Mouse (Mus musculus) ES-CJ7 (cell line): ENCODE results near the gene Gm43552.
A peak's percentile ranks its signal among the peaks of the same experiment; 100 is the strongest.
"Not testable (repeated sequence)": the region's sequence is repeated elsewhere in the genome, so short reads cannot be mapped to it uniquely, and the experiment has no call there.

Experiments
- DNase-seq: peaks from one replicate; pipeline ENCODE4 v3.0.0; 2011; ENCODE audit warnings: low read depth, low spot score

The Gm43552 gene

DNA sequence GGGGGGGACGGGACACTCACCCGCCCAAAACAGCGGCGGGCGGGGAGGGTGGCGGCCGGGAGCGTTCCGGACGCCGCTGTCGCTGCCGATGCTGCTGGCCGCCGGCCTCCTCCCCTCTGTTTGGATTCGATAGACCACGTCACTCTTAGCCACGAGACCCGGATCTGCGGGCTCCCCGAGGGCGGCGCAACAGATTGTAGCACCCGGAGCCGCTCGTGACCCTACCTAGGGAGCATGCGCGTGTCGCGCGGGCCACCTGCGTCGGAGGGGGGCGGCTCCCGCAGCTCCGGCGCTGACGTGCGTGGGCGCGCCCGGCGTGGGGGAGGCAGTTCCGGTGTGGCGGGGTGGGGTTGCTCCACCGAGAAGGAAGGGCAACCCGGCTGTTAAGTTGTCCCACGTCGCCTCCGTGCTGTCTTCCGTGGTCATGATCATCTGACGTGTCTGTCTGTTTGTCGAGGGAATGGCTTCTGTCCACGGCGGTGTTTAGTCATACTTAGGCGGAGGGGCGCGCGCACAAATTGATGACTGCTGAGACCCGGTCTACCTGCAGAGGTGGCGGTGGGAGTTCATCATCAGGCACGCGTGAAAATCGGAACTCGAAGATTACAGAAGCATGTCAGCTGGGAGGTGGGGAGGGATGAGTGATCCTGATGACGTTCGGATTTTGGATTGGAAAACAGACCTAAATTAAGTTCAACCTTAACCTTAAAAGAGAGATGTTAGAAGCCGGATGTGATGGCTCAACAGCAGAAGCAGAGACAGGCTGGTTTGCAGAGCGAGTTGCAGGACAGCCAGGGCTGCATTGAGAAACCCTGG lies at the start of gene Gm43552:
TSS of gene Gm43552 (minus strand) at position 118 of the 816 bp plus-strand sequence.
- peak; percentile 91 for DNase-seq

GRCm38 (mm10) chr5:65541889-65542288 lies 49.3 kb upstream of the Gm43552 start:
- DNase-seq: no peak

GRCm38 (mm10) chr5:65539786-65540185 lies 47.2 kb upstream of the Gm43552 start:
- no peak for DNase-seq

DNA sequence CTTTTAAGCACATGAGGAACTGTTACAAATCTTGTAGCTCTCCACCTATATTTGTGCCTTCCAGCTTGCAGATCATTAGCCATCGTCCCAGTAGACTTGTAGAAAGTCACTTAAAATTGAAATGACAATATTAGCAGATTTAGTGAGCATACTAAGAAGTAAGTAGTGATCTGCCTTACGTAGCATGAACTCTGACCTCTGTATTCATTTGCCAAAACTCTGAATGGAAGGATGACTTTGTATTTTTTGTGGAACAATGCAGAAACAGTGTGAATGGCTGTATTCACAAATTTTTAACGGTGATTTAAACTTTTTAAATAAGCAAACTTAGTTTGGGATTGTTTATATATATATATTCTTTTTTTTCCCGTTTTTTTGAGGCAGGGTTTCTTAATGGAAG lies 46.2 kb upstream of the Gm43552 start:
- DNase-seq: no peak

DNA sequence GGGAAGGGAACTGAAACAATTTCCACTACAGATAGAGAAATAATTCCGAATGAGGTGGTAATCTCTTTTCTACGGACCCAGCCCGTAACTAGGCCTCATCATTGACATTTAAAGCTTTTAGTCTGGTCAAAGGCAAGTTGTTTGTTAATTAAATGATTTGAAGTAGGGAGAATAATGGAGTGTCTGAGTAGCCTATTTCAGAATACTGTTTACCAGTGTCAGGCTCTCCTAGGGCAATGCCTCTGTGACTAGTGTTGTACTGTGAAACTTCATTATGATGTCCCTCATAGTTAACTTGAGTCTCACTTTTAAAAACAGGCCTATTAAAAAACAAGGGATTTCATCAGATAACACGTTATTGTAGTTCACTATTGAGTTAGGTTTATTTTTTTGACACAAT lies 45.5 kb upstream of the Gm43552 start:
- DNase-seq: no peak

DNA sequence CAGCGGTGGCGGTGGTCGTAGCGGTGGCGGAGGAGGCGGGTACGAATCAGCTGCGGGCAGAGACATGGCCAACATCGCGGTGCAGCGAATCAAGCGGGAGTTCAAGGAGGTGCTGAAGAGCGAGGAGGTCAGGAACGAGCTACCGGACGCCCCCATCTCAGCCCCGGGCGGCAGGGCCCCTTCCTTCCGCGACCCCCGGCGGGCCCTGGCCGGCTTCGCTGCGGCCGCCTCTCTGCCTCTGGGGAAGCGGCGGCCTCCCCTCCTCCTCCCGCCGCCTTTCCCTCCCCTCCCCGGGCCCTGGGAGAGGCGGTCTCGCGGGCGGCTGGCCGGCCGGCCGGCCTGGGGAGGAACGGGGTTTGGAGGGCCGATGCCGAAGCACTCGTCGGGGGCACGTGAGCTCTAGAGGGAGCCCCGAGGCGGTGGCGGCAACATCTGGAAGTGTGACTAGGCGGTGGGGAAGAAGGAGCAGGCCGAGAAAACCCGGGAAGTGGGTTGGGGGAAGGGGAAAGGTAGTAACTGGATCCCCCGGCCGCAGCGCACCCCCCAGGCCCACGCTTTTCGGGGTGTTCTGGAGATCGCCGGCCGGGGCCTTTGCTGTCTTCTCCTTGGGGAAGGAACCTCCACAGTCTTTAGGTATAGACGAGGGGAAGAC lies 44.9 kb upstream of the Gm43552 start:
- peak; percentile 69 for DNase-seq

- DNase-seq: peak; percentile 90
Observed at GRCm38 (mm10) chr5:65536751-65537419, 44.3 kb upstream of the Gm43552 start, which contains the start of the genes Smim14 and Ube2k. TSS of gene Smim14 (minus strand) at chr5:65537184. TSS of gene Ube2k (plus strand) at chr5:65537233.

DNA sequence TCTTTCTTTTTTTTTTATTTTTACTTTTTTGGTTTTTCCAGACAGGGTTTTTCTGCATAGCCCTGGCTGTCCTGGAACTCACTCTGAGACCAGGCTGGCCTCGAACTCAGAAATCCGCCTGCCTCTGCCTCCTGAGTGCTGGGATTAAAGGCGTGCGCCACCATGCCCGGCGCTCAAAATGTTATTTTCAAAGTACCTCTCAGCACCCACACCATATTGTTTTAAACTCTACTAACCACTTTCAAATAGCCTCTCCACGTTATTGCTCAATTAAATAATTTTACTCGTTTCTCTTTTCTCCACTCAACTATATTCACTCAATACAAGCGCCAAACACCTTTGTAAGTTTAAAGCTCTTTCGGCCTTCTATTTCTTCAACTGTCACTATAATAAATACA lies 43.4 kb upstream of the Gm43552 start:
- not testable (repeated sequence) for DNase-seq

DNA sequence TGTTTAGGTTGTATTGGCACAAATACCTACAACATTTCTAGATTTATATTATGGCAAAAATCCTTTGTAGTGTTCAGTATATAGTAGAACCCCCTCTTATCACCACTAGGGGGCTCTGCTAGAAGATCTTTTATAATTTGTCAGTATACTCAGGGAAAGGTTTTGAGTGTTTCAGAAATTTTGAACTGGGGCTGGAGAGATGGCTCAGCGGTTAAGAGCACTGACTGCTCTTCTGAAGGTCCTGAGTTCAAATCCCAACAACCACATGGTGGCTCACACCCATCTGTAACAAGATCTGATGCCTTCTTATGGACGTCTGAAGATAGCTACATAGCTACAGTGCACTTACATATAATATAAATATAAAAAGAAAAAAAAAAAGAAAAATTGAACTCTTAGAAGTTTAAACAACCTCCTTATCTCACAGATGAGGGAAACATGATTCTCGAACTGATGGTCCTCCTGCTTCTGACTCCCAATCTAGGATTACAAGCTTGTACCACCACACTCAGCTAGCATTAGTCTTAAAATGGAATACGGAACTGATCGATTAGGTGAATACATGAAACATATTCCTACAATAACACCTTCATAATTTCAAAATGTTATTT lies 42.9 kb upstream of the Gm43552 start:
- DNase-seq: peak; percentile 25

DNA sequence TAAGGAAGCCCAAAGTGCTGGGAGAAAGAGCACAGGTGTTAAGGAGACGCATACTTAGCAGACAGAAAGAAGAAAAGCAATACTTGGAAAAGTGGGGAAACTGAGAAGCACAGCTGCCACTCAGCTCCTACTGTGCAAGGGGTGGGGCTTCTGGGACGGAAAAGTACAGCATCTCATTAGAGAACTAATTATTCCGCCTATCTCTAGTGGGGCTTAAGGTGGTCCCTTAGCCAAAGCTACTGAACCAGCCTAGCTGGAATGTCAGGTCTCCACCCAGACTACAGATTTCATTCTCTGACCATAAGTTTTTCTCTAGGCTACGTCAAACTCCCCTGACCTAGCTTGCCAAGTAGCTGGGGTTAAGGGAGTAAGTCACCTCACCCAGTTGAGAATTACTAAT lies 41.9 kb upstream of the Gm43552 start:
- DNase-seq: peak; percentile 48

DNA sequence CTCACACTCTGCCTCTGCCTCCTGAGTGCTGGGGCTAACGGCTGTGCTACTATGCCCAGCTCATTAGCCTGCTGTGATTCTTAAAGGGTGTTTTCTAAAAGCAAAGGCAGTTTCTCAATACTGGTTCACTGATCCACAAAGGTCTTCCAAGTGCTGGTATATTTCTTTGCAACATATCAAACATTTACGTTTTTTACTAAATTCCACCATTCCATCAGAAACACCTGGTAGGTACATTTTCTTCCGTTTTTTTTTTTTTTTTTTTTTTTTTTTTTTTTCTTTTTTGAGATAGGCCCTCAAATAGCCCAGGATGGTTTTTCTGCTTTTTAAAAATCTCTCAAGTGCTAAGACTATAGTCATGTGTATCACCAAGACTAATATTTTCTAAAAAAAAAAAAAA lies 38.6 kb upstream of the Gm43552 start:
- DNase-seq: no peak

- DNase-seq: peak; percentile 84
Observed at GRCm38 (mm10) chr5:65525674-65526443, 33.2 kb upstream of the Gm43552 start.

DNA sequence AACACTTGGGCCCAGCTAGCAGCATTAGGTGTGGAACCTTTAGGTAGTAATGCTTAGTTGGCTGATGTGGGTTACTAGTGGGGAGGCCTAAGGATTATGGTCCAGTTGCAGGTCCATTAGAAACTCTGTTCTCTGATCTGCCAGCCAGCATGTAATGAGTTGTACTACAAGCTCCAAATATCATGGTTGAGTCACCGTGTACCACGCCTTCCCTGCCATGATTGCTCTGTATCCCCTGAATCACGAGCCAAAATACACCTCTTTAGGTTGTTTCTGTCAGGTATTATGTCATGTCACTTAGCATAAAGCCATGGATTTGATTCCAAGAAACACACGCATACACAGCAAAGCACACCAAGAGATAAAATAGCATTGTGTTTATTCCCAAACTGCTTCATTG lies 32.2 kb upstream of the Gm43552 start:
- DNase-seq: no peak

GRCm38 (mm10) chr5:65521803-65522202 lies 29.2 kb upstream of the Gm43552 start:
- DNase-seq: no peak

GRCm38 (mm10) chr5:65514635-65515278 lies 22.1 kb upstream of the Gm43552 start:
- DNase-seq: no peak

DNA sequence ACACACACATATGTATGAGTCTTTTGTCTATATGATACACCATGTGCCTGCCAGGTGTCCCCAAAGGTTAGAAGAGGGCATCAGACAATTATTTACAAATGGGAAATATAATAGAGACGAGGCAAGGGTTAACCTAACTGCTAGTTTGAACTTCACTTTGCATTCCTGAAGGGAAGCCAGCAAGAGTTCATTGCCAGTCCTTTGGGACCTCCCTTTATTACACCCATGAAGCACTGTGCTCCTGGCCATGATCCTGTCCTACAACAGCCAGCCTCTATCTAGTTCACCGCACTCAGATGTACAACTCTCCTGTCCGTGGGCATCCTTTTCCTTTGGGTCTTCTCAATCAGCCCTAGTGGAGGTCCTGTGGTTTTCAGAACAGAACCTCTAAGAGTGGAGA lies 20.9 kb upstream of the Gm43552 start:
- DNase-seq: no peak

GRCm38 (mm10) chr5:65508395-65508794 lies 15.8 kb upstream of the Gm43552 start:
- no peak for DNase-seq

- DNase-seq: peak; percentile 36
Observed at GRCm38 (mm10) chr5:65505786-65506185, 13.2 kb upstream of the Gm43552 start.

GRCm38 (mm10) chr5:65501407-65501806 lies 8.8 kb upstream of the Gm43552 start:
- DNase-seq: no peak

- no peak for DNase-seq
Observed at GRCm38 (mm10) chr5:65500231-65500630, 7.6 kb upstream of the Gm43552 start.
